Mouse (Mus musculus) neural tube, embryonic 11.5 days (tissue): ENCODE data around the gene Arf6. TPM values are rescaled to one million over a fixed set of nuclear protein-coding genes. Genes with fewer than 3 reads are reported as not detected.
"Not testable (repeated sequence)": the region's sequence is repeated elsewhere in the genome, so short reads cannot be mapped to it uniquely, and the experiment has no call there.

Experiments
- ATAC-seq: fragments of 200-750 bp; cut with Nextera tagmentation; 2 replicates; pipeline ENCODE4 v1.8.0; 2017; ENCODE audit warnings: moderate number of reproducible peaks, mild to moderate bottlenecking, moderate TSS enrichment, moderate library complexity; ENCODE audit not compliant: insufficient read depth, low FRiP score, low TSS enrichment
- DNase-seq: peaks from one replicate; pipeline ENCODE4 v3.0.0-alpha.2; 2015; ENCODE audit warnings: low spot score
- H3K27ac ChIP-seq: fragments of 300-500 bp; sonication (generic); 2 replicates; pipeline ENCODE4 v1.5.1; 2014; ENCODE audit warnings: low read depth, mild to moderate bottlenecking, low read length
- H3K27me3 ChIP-seq: fragments of 300-500 bp; sonication (generic); 2 replicates; pipeline ENCODE4 v1.6.1; 2014; ENCODE audit warnings: mild to moderate bottlenecking, low read length, mixed read lengths; ENCODE audit not compliant: control insufficient read depth, insufficient read depth
- H3K36me3 ChIP-seq: fragments of 300-500 bp; sonication (generic); 2 replicates; pipeline ENCODE4 v1.6.1; 2014; ENCODE audit warnings: mild to moderate bottlenecking, low read length, moderate library complexity, mixed read lengths; ENCODE audit not compliant: control insufficient read depth, insufficient read depth
- H3K4me1 ChIP-seq: fragments of 300-500 bp; sonication (generic); 2 replicates; pipeline ENCODE4 v1.6.1; 2014; ENCODE audit warnings: low read length, mixed read lengths; ENCODE audit not compliant: control insufficient read depth, insufficient read depth
- H3K4me2 ChIP-seq: fragments of 300-500 bp; sonication (generic); 2 replicates; pipeline ENCODE4 v1.6.1; 2014; ENCODE audit warnings: low read depth, mild to moderate bottlenecking, moderate library complexity
- H3K4me3 ChIP-seq: fragments of 300-500 bp; sonication (generic); 2 replicates; pipeline ENCODE4 v1.5.1; 2014; ENCODE audit warnings: low read depth, low read length
- H3K9ac ChIP-seq: fragments of 300-500 bp; sonication (generic); 2 replicates; pipeline ENCODE4 v1.6.1; 2014; ENCODE audit warnings: mild to moderate bottlenecking, low read length
- H3K9me3 ChIP-seq: fragments of 300-500 bp; sonication (generic); 2 replicates; pipeline ENCODE4 v1.6.1; 2016; ENCODE audit warnings: low read length; ENCODE audit not compliant: control insufficient read depth
- WGBS: fragments of 180-500 bp; shearing (Covaris S2); extraction: QIAGEN DNeasy Blood & Tissue Kit; methylation state at CpG from one replicate; pipeline ENCODE4 v1.1.7; 2014; 5-methylcytosine and 5-hydroxymethylcytosine counted together
- polyA plus RNA-seq: library from polyadenylated mRNA; unstranded; fragments of >200 nt; fragmentation: Nextera tagmentation; extraction: Ambion mirVana; gene quantifications from 2 replicates; pipeline ENCODE4 v1.2.1, GENCODE M21; 2014

Gene Arf6
- polyA plus RNA-seq, 1 experiment from 2014 or later: 52.4 TPM

DNA sequence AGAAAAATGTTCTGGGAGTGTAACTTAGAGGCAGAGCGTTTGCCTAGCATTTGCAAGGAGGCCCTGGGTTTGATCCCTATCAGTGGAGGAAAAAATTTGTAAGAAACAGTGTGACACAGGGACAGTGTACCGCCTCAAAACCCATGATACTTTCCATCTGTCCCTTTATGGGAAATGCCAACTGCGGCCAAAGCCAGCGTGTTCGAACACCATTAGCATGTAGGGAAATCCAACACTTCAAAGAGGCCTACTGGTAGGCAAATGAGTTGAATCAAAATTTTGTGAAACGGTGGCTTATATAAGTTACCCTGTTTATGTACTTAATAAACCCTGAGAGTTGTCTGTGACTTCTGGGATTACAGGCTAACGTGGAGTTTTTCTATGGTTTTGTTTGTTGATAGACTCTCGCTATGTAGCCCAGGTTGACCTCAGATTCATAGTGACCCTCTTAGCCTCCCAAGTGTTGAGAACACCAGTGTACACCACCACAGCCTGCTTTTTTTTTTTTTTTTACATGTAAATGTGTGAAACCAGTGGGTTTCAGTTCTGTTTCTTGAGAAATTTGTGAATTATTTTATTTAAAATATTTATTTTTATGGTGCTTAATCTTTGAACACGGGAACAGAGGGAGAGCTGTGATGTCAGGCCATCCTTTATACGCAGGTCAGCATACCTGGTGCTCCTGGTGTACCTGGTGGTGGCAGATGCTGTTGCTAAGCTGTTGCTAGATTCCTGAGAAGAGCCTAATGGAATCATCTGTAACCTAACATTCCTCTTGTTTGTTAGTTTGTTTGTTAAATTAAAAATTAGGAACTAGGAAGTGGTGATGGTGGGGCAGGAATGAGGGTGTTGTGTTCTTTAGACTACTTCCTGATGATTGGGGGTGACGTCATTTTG is 6.9 kb downstream of the Arf6 start:
- H3K4me3 ChIP-seq: no peak overlapping the region
- no peak for DNase-seq
- no peak overlapping the region for H3K27ac ChIP-seq
- no peak overlapping the region for H3K9ac ChIP-seq
- 93% methylated on average over 11 of the region's 11 CpGs for WGBS
- ATAC-seq: no peak
- H3K4me1 ChIP-seq: peaks cover 7% of the 10 kb centered on the region
- no peak overlapping the region for H3K4me2 ChIP-seq
- H3K36me3 ChIP-seq: no peaks in the 10 kb centered on the region
- no peaks in the 10 kb centered on the region for H3K9me3 ChIP-seq
- H3K27me3 ChIP-seq: no peaks in the 10 kb centered on the region

DNA sequence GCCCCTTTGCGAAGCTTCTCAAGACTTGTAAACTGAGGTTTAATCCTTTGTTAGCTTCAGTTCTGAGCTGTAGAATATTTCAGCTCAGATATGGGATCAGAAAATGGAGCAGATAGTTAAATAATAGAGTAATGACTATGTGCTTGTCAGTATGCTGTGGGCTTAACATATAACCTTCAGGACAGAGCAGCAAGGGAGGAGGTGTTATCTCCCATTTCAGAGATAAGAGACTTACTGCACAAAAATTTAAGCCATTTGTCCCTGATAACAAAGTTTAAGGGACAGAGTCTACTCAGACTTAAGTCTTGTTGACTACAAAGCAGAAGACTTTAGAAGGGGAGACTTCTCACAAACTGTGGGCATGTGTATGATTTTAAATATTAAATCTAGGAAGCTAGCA is 10.9 kb downstream of the Arf6 start:
- Histone ChIP-seq H3K9ac (no peak overlapping the region), H3K9me3 (no peaks in the 10 kb centered on the region), H3K27ac (no peak overlapping the region), H3K27me3 (no peaks in the 10 kb centered on the region), H3K4me1 (no peaks in the 10 kb centered on the region), H3K4me3 (no peak overlapping the region), H3K36me3 (no peaks in the 10 kb centered on the region), H3K4me2 (no peak overlapping the region)
- DNase-seq (no peak), ATAC-seq (no peak)
- WGBS: 100% methylated on average over 1 of the region's 1 CpGs

DNA sequence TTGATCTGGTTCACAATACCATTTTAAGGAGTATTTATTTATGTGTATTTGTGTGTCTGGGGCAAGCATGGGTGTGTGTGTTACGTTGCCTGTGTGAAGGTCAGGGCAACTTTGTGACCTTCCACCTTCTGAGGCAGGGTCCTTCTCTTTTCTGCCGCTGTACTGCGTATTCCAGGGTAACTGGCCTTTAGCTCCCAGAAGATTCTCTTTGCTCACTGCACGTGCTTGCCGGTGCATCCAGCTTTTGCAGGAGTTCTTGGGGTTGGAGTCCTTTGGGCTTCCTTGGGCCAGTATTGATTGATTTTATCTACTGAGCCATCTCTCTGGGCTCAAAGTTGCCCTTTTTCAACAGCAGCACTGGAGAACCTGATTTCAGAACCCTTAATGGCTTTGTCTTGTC is 12.7 kb downstream of the Arf6 start:
- DNase-seq (no peak), ATAC-seq (no peak)
- Histone ChIP-seq H3K9me3 (no peaks in the 10 kb centered on the region), H3K9ac (no peak overlapping the region), H3K4me3 (no peak overlapping the region), H3K4me1 (no peaks in the 10 kb centered on the region), H3K36me3 (no peaks in the 10 kb centered on the region), H3K4me2 (no peak overlapping the region), H3K27me3 (no peaks in the 10 kb centered on the region), H3K27ac (no peak overlapping the region)
- whole genome bisulfite sequencing: 90% methylated on average over 5 of the region's 5 CpGs

DNA sequence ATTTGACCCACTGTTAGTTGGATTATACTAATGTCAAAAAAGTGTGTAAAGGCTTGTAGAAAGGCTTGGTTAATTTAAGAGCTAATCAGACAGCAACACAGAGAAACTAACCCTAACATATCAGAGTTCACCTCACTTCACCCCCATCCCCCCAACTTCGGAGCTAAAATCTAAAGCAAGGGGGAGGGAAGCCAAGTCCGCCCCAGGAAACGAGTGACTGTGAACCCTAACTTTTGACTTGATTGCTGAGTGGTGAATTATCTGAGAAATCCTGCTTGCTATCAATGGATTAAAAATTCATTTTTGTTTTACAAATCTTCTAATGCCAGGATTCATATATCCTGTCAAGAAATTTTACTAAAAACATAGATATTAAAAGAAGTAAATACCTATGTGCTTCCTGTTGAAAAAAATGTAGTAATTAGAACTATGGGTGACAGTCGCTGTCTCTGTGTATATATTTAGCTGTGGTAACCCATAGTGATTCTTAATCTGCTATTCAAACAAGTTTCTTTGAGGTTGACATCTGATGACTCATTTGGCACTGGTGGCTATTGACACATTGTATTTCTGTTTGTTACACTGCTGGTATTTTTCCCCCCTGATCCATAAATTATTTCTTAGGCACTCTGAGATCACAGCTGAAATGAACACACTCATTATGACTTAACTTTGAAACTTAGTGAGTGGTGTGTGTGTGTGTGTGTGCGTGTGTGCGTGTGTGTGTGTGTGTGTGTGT is 13.8 kb downstream of the Arf6 start:
- ATAC-seq (no peak), DNase-seq (no peak)
- Histone ChIP-seq H3K9ac (no peak overlapping the region), H3K4me1 (no peaks in the 10 kb centered on the region), H3K27me3 (no peaks in the 10 kb centered on the region), H3K27ac (no peak overlapping the region), H3K9me3 (no peaks in the 10 kb centered on the region), H3K4me2 (no peak overlapping the region), H3K36me3 (no peaks in the 10 kb centered on the region), H3K4me3 (no peak overlapping the region)
- 89% methylated on average over 6 of the region's 6 CpGs for WGBS

DNA sequence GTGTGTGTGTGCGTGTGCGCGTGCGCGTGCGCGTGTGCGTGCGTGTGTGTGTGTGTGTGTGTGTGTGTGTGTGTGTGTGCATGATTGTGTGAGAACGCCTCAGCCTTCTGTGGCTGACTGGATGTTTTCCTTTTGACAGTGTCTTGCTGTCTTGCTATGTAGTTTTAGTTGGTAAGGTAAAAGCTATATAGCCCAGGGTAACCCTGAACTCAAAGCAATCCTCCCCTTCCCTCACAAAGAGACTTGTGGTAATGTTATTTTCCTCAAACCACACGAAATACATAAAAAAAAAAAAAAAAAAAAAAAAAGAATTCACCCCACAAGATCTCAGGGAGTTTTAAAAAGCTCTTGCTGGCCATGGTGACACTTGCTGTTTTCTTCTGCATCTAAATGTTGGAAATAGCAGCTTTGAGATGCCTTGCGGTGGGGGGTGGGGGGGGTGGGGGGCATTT is 14.4 kb downstream of the Arf6 start:
- not testable (repeated sequence) for ATAC-seq, H3K4me2 ChIP-seq, DNase-seq, H3K9me3 ChIP-seq, H3K9ac ChIP-seq, H3K27ac ChIP-seq, H3K27me3 ChIP-seq, H3K36me3 ChIP-seq, H3K4me1 ChIP-seq, H3K4me3 ChIP-seq
- 73% methylated on average over 12 of the region's 12 CpGs for whole genome bisulfite sequencing

DNA sequence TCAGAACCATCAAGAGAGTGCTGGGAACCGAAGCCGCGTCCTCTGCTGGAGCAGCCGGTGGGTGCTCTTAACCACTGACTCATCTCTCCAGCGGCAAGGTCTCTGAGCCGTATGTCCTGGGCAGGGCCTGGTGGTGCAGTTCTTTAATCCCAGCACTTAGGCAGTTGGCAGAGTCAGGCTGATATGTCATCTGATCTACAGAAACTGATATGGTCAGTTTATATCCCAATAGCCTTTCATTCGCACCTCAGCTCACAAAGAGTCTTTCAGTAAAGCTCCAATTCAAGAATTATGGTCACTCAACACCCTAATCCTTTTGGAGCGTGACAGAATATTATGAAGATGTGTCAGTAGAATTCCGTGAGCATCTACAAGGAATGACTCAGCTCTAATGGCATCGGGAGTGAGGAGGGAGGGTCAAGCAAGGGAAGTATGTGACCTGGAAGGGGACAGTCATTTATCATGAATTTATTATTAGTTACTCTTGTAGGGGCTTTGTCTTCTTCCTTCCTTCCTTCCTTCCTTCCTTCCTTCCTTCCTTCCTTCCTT is 16.4 kb downstream of the Arf6 start:
- Histone ChIP-seq H3K9me3 (no peaks in the 10 kb centered on the region), H3K4me3 (no peak overlapping the region), H3K4me2 (no peak overlapping the region), H3K9ac (no peak overlapping the region), H3K4me1 (no peaks in the 10 kb centered on the region), H3K27me3 (no peaks in the 10 kb centered on the region), H3K27ac (no peak overlapping the region), H3K36me3 (no peaks in the 10 kb centered on the region)
- DNase-seq (no peak), ATAC-seq (no peak)
- 94% methylated on average over 10 of the region's 10 CpGs for WGBS

DNA sequence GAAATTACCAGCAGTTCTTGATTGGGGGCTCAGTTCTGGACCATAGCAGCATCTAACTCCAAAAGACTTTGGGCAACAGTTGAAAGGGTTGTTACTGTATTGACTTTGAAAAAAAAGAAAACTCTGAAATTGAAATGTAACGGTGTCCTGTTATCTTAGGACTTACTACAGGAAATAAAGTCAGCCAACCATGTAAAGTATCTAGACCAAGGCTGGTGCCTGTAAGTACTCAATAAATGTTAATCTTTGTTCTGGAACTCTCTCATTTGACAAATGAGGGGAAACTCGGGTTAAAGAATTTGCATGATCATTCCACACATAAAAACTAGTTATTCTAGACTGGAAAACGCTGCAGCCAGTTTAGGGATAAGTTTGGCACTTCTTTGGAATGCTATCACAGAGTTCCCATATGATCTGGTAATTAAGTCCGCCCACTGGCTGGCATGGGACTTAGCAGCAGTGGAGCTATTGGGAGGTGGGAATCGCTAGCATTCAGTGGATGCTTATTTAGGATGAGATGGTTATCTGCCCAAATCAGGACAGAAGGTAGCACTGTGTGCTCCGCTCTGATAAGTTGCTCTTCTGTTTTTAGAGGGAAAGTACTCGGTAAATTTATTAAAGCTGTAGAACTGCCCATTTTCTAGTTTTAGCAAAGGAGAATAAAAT is 17.5 kb downstream of the Arf6 start:
- no peak overlapping the region for H3K9ac ChIP-seq
- DNase-seq (no peak), ATAC-seq (no peak)
- H3K36me3 ChIP-seq: no peaks in the 10 kb centered on the region
- no peak overlapping the region for H3K4me2 ChIP-seq
- 76% methylated on average over 7 of the region's 7 CpGs for WGBS
- no peak overlapping the region for H3K4me3 ChIP-seq
- no peaks in the 10 kb centered on the region for H3K27me3 ChIP-seq
- no peaks in the 10 kb centered on the region for H3K9me3 ChIP-seq
- H3K4me1 ChIP-seq: no peaks in the 10 kb centered on the region
- no peak overlapping the region for H3K27ac ChIP-seq

DNA sequence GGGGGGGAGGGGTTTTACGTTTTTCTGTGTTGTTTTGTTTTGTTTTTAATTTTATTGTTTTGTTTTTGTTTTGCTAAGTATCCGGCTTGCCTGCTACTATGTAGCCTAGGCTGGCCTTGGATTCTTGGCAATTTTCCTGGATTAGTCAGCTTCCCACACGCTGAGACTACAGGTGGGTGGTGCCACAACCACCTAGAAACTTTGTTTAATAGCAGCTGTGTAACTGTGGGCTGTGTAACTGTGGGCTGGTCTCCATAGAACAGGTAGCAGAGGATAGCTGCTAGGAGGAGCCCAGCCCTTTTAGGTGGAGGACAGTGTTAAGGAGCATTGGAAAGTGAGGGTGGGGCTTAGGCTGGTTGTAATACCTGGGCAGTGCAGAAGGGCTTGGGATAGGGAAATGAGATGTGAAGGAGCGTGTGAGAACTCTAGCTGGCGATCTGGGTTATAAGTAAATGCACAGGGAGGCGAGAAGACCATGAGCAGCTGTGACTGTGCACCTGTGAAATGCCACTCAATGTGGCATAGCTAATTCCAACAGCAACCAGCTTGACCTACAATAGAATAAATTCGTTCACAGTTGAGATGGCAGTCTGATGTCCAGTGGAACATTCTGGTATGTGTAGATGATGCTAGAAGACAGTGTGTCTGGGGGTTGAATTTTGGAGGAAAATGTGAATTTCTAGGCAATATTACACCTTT is 18.2 kb downstream of the Arf6 start:
- Histone ChIP-seq H3K4me1 (no peaks in the 10 kb centered on the region), H3K9me3 (no peaks in the 10 kb centered on the region), H3K27ac (no peak overlapping the region), H3K27me3 (no peaks in the 10 kb centered on the region), H3K9ac (no peak overlapping the region), H3K36me3 (no peaks in the 10 kb centered on the region), H3K4me3 (no peak overlapping the region), H3K4me2 (no peak overlapping the region)
- 77% methylated on average over 7 of the region's 7 CpGs for WGBS
- no peak for ATAC-seq
- DNase-seq: no peak
